Mouse (Mus musculus) liver, embryonic 16.5 days (tissue): Measurements from ENCODE around the gene Armc6. TPM values are rescaled to one million over a fixed set of nuclear protein-coding genes. Genes with fewer than 3 reads are reported as not detected.
A peak's percentile ranks its signal among the peaks of the same experiment; 100 is the strongest.

ENCODE experiments used
- ATAC-seq: fragments of 200-750 bp; cut with Nextera tagmentation; 2 replicates; pipeline ENCODE4 v1.8.0; 2017; ENCODE audit warnings: low read depth, mild to moderate bottlenecking, moderate number of reproducible peaks, moderate library complexity
- H3K27ac ChIP-seq: fragments of 300-500 bp; sonication (generic); 2 replicates; pipeline ENCODE4 v1.5.1; 2014; ENCODE audit warnings: mild to moderate bottlenecking, low read length
- H3K27me3 ChIP-seq: fragments of 300-500 bp; sonication (generic); 2 replicates; pipeline ENCODE4 v1.6.1; 2014; ENCODE audit warnings: low read depth, low read length, mixed read lengths; ENCODE audit not compliant: control insufficient read depth, insufficient read depth
- H3K36me3 ChIP-seq: fragments of 300-500 bp; sonication (generic); 2 replicates; pipeline ENCODE4 v1.6.1; 2014; ENCODE audit warnings: mild to moderate bottlenecking; ENCODE audit not compliant: control insufficient read depth, insufficient read depth
- H3K4me1 ChIP-seq: fragments of 300-500 bp; sonication (generic); 2 replicates; pipeline ENCODE4 v1.6.1; 2014; ENCODE audit warnings: low read depth, low read length, mixed read lengths; ENCODE audit not compliant: control insufficient read depth
- H3K4me2 ChIP-seq: fragments of 300-500 bp; sonication (generic); 2 replicates; pipeline ENCODE4 v1.6.1; 2014; ENCODE audit warnings: low read depth, low read length, mixed read lengths
- H3K4me3 ChIP-seq: fragments of 300-500 bp; sonication (generic); 2 replicates; pipeline ENCODE4 v1.5.1; 2014; ENCODE audit warnings: low read depth, mild to moderate bottlenecking, low read length
- H3K9ac ChIP-seq: fragments of 300-500 bp; sonication (generic); 2 replicates; pipeline ENCODE4 v1.6.1; 2014; ENCODE audit warnings: low read depth, low read length
- H3K9me3 ChIP-seq: fragments of 300-500 bp; sonication (generic); replicated peaks from 2 replicates; pipeline ENCODE4 v1.6.1; 2016; ENCODE audit warnings: low read length; ENCODE audit not compliant: control insufficient read depth
- WGBS: fragments of 180-500 bp; shearing (Covaris S2); extraction: QIAGEN DNeasy Blood & Tissue Kit; methylation state at CpG from one replicate; pipeline ENCODE4 v1.1.7; 2014; ENCODE audit not compliant: insufficient replicate concordance; 5-methylcytosine and 5-hydroxymethylcytosine counted together
- polyA plus RNA-seq: library from polyadenylated mRNA; unstranded; fragments of >200 nt; fragmentation: Nextera tagmentation; extraction: Ambion mirVana; gene quantifications from 2 replicates; pipeline ENCODE4 v1.2.1, GENCODE M21; 2015

The Armc6 gene
- polyA plus RNA-seq, 1 experiment from 2014 or later = 12.1 TPM

DNA sequence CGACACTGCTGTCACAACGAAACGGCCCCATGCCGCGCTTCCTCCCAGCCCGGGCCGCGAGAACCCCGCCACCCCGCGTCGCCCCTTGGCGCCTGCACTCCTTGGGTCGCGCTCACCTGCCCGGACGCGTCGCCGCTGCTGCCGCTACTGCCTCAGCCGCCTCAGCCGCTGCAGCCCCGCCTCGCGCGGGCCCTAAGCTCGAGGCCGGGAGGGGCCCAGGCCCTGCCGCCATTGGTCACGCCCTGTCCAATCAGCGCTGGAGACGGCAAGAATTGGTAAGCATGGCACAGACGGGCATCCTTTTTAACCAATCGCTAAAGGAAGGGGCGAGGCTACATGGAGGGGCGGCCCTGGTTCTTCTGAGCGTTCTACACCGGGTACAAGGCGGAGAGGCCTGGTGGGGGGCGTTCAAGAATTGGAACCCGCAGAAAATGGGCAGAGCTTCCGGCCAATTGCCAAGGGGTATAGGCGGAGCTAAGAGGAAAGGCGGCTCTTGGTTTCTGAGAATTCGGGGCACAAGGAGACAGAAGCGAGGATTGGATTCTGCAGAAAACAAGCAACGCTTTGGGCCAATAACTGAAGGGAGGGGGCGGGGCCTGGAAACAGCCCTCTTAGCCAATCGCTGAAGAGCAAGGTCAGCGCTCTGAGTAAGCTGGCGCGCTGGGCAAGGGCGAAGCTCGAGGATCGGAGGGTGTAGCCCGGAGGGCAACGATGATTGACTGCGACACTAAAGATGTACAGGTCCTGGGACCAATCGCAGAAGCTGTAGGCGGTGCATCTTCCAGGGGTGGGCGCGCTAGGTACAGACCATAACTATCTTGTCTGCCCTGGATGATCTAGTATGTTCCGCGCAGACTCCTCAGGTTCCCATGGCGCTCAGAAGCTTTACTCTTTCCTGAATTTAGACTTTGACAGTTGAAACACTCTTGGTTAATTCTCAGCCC, 21.9 kb downstream of the Armc6 start, which contains the start of gene Slc25a42:
Gene Slc25a42 (minus strand): TSS at position 194 of the 944 bp plus-strand sequence.
- peak within 1 kb of the TSS; percentile 87 for H3K9ac ChIP-seq
- peaks cover 32% of the 10 kb centered on the region for H3K4me1 ChIP-seq
- H3K4me2 ChIP-seq = peak within 1 kb of the TSS; percentile 98
- no peaks in the 10 kb centered on the region for H3K9me3 ChIP-seq
- peak; percentile 92 for ATAC-seq
- no peaks in the 10 kb centered on the region for H3K36me3 ChIP-seq
- 0% methylated on average over 66 of the region's 66 CpGs for WGBS
- H3K4me3 ChIP-seq = peak within 1 kb of the TSS; percentile 81
- H3K27me3 ChIP-seq = no peaks in the 10 kb centered on the region
- H3K27ac ChIP-seq = peak within 1 kb of the TSS; percentile 94

GRCm38 (mm10) chr8:70211726-70212111, 22.5 kb downstream of the Armc6 start:
- Histone ChIP-seq H3K4me2 (peak overlapping the region; percentile 98), H3K27me3 (no peaks in the 10 kb centered on the region), H3K27ac (peak overlapping the region; percentile 84), H3K4me1 (peaks cover 32% of the 10 kb centered on the region), H3K9me3 (no peaks in the 10 kb centered on the region), H3K9ac (peak overlapping the region; percentile 87), H3K36me3 (no peaks in the 10 kb centered on the region), H3K4me3 (peak overlapping the region; percentile 81)
- no peak for ATAC-seq
- under 1% methylated on average over 24 of the region's 31 CpGs for whole genome bisulfite sequencing

DNA sequence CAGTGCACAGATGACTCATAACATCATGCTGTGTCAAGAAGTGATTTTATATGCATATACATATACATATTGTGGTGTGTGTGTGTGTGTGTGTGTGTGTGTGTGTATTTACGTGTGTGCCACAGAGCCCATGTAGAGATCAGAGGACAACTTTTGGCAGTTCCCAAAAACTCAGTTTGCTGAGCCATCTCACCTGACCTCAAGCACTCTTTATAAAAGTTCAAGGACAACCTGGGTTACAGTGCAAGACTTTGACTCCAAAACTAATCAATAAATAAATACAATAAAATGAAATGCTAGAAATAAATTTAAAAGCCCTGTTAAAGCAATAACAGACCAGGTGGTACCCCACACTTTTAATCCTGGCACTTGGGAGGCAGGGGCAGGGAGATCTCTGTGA, 23.0 kb downstream of the Armc6 start:
- Histone ChIP-seq H3K9ac (peak overlapping the region; percentile 87), H3K36me3 (no peaks in the 10 kb centered on the region), H3K27ac (peak overlapping the region; percentile 84), H3K4me3 (peak overlapping the region; percentile 81), H3K4me1 (peaks cover 32% of the 10 kb centered on the region), H3K4me2 (peak overlapping the region; percentile 98), H3K9me3 (no peaks in the 10 kb centered on the region), H3K27me3 (no peaks in the 10 kb centered on the region)
- WGBS = 38% methylated on average over 1 of the region's 1 CpGs
- ATAC-seq = no peak

- H3K9me3 ChIP-seq = no peaks in the 10 kb centered on the region
- no peaks in the 10 kb centered on the region for H3K27me3 ChIP-seq
- ATAC-seq = no peak
- H3K4me2 ChIP-seq = peak overlapping the region; percentile 98
- peak overlapping the region; percentile 81 for H3K4me3 ChIP-seq
- H3K36me3 ChIP-seq = no peaks in the 10 kb centered on the region
- H3K4me1 ChIP-seq = peaks cover 32% of the 10 kb centered on the region
- H3K9ac ChIP-seq = peak overlapping the region; percentile 5; the same call in 1 of the 2 replicates
- 49% methylated on average over 8 of the region's 8 CpGs for WGBS
- peak overlapping the region; percentile 29; the same call in 1 of the 2 replicates for H3K27ac ChIP-seq
Observed at GRCm38 (mm10) chr8:70210538-70210937, 23.7 kb downstream of the Armc6 start.

DNA sequence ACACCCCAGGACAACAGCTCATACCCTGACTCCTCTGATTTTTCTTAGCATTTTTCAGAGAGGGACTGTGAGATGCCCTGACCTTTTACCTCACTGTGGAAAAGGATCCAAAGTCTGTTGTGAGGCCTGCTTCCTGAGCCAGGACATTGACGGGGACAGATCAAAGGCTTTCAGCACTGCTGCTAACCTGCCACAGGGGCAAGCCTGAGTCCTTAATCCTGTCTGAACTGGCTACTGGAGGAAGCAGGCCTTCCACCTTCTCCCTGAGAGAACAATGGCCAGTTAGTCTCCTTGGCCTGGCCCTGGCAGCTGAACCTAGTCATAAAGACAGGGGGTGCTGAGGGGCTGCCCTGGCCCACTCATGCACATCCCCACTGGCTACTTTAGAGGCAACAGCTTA, 26.1 kb downstream of the Armc6 start:
- H3K4me2 ChIP-seq = no peak overlapping the region
- H3K27ac ChIP-seq = peak overlapping the region; percentile 49
- peaks cover 35% of the 10 kb centered on the region for H3K4me1 ChIP-seq
- H3K9ac ChIP-seq = no peak overlapping the region
- WGBS = 64% methylated on average over 1 of the region's 1 CpGs
- H3K27me3 ChIP-seq = no peaks in the 10 kb centered on the region
- no peak overlapping the region for H3K4me3 ChIP-seq
- no peaks in the 10 kb centered on the region for H3K36me3 ChIP-seq
- H3K9me3 ChIP-seq = no peaks in the 10 kb centered on the region
- ATAC-seq = no peak

- H3K36me3 ChIP-seq = no peaks in the 10 kb centered on the region
- no peaks in the 10 kb centered on the region for H3K27me3 ChIP-seq
- no peak overlapping the region for H3K4me3 ChIP-seq
- H3K9ac ChIP-seq = no peak overlapping the region
- ATAC-seq = no peak
- no peak overlapping the region for H3K27ac ChIP-seq
- no peak overlapping the region for H3K4me2 ChIP-seq
- 50% methylated on average over 1 of the region's 1 CpGs for WGBS
- peaks cover 42% of the 10 kb centered on the region for H3K4me1 ChIP-seq
- no peaks in the 10 kb centered on the region for H3K9me3 ChIP-seq
Observed at GRCm38 (mm10) chr8:70204757-70205156, 29.5 kb downstream of the Armc6 start.

DNA sequence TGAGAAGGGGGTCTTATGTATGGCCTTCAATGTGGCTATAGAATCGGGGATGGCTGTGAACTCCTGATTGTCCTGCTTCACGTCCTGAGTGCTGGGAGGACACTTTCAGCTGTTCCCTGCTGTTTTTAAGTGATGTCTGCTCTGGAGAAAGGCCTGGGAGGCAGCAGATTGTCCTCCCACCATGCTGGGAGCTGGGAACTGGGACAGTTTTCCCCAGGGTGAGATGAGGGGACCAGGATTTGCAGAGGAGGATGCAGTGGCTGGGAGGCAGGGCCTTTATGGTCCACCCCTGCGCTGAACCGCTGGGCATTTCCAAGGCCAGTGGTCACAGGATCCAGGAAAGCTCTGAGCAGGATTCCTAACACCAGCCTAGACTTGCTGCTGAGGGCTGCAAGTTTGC, 31.2 kb downstream of the Armc6 start:
- H3K4me3 ChIP-seq = no peak overlapping the region
- H3K9ac ChIP-seq = no peak overlapping the region
- no peaks in the 10 kb centered on the region for H3K36me3 ChIP-seq
- no peak overlapping the region for H3K4me2 ChIP-seq
- ATAC-seq = no peak
- H3K9me3 ChIP-seq = no peaks in the 10 kb centered on the region
- WGBS = 75% methylated on average over 4 of the region's 4 CpGs
- H3K27ac ChIP-seq = no peak overlapping the region
- H3K4me1 ChIP-seq = peaks cover 43% of the 10 kb centered on the region
- H3K27me3 ChIP-seq = no peaks in the 10 kb centered on the region

DNA sequence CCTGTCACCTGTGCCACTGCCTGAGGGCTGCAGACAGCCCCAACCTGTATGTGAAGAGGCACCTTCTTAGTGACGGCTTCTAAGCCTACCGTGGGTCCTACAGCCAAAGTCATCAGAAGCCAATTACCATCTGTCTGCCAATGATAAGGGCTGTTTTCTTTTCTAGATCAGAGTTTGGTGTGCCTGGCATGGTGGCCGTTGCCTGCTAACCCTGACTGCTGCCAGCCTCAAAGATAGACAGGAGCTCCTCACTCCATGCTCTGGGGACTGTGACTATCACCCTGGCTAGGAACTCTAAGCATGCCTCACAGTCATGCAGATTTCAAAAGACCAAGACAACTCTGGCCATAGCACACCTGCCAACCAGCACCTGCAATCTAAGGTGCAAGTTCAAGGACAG, 32.8 kb downstream of the Armc6 start:
- Histone ChIP-seq H3K9ac (peak overlapping the region; percentile 63), H3K4me3 (peak overlapping the region; percentile 23; the same call in 1 of the 2 replicates), H3K27me3 (no peaks in the 10 kb centered on the region), H3K4me1 (peaks cover 42% of the 10 kb centered on the region), H3K9me3 (no peaks in the 10 kb centered on the region), H3K27ac (peak overlapping the region; percentile 83), H3K4me2 (peak overlapping the region; percentile 43), H3K36me3 (no peaks in the 10 kb centered on the region)
- WGBS = 17% methylated on average over 3 of the region's 3 CpGs
- ATAC-seq = peak; percentile 82

DNA sequence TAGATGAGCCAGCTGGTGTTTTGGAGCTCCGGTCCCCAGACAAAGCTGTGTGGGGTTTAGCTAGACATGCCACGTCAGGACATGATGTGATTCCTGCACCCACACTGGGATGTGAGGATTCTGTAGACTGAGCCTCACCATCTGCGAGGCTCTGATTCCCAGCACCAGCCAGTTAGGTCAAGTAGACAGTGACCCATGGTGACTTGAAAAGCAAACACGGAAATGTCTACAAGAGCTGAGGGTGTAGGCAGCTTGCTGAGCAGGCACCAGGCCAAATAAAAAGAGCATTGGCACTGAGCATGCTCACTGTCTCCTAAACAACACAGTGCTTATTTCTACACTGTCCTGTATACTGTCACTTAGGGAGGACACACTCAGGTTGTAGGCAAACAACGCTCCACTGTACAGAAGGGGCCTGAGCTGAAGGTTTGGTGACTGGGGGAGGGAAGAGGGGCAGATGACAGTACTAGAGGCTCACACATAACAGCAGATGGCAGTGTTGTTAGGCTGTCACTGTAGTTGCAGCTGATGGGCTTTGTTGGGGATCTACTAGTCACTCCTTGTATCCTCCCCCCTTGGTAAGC, 34.1 kb downstream of the Armc6 start:
- Histone ChIP-seq H3K4me2 (no peak overlapping the region; the same call in 1 of the 2 replicates), H3K36me3 (no peaks in the 10 kb centered on the region), H3K27me3 (no peaks in the 10 kb centered on the region), H3K4me1 (peaks cover 43% of the 10 kb centered on the region), H3K4me3 (no peak overlapping the region), H3K9ac (0 out of 2 replicates have a peak overlapping the region, but pooled peaks have one; percentile 26), H3K27ac (peak overlapping the region; percentile 83), H3K9me3 (no peaks in the 10 kb centered on the region)
- peak; percentile 48 for ATAC-seq
- 61% methylated on average over 5 of the region's 5 CpGs for WGBS
